ENCODE assay signal across 27 mouse cellular contexts in genomic region chrX:157276581-157276980, GRCm38 (mm10).
"Had no signal": no experiment of that assay in that cellular context is flagged by ENCODE, and none has a peak within 500 bp of the region (broad histone marks: within the 10 kb centered on the region; RNA-seq: fewer than 3 reads in every experiment).

No protein-coding gene starts in this region.

- H3K9ac ChIP-seq: embryonic facial prominence, embryonic 12.5 days; embryonic facial prominence, embryonic 13.5 days; embryonic facial prominence, embryonic 15.5 days; forebrain, embryonic 12.5 days; forebrain, embryonic 13.5 days; forebrain, embryonic 15.5 days; forebrain, postnatal 0 days had no signal

- H3K4me3 ChIP-seq: embryonic facial prominence, embryonic 10.5 days; embryonic facial prominence, embryonic 12.5 days; embryonic facial prominence, embryonic 13.5 days; embryonic facial prominence, embryonic 15.5 days; erythroblast, embryonic 14.5 days; forebrain, embryonic 10.5 days; forebrain, embryonic 12.5 days; forebrain, embryonic 13.5 days; forebrain, embryonic 15.5 days; gastrocnemius, adult 2 months; heart, adult 2 months had no signal

- H3K4me2 ChIP-seq: embryonic facial prominence, embryonic 12.5 days; embryonic facial prominence, embryonic 13.5 days; embryonic facial prominence, embryonic 15.5 days; forebrain, embryonic 12.5 days; forebrain, embryonic 13.5 days; forebrain, embryonic 15.5 days had no signal

- H3K27ac ChIP-seq: embryonic facial prominence, embryonic 10.5 days; embryonic facial prominence, embryonic 12.5 days; embryonic facial prominence, embryonic 13.5 days; embryonic facial prominence, embryonic 15.5 days; forebrain, embryonic 10.5 days; forebrain, embryonic 12.5 days; forebrain, embryonic 13.5 days; forebrain, embryonic 15.5 days; gastrocnemius, adult 2 months; heart, adult 2 months had no signal

- H3K9me3 ChIP-seq: embryonic facial prominence, embryonic 10.5 days; embryonic facial prominence, embryonic 12.5 days; embryonic facial prominence, embryonic 13.5 days; embryonic facial prominence, embryonic 15.5 days; forebrain, embryonic 10.5 days; forebrain, embryonic 12.5 days; forebrain, embryonic 13.5 days; forebrain, embryonic 15.5 days had no signal

- H3K27me3 ChIP-seq: embryonic facial prominence, embryonic 12.5 days; embryonic facial prominence, embryonic 15.5 days; forebrain, embryonic 12.5 days; forebrain, embryonic 13.5 days; forebrain, embryonic 15.5 days had no signal

- H3K36me3 ChIP-seq: embryonic facial prominence, embryonic 10.5 days; embryonic facial prominence, embryonic 12.5 days; embryonic facial prominence, embryonic 13.5 days; embryonic facial prominence, embryonic 15.5 days; forebrain, embryonic 10.5 days; forebrain, embryonic 12.5 days; forebrain, embryonic 15.5 days had no signal

- ATAC-seq: forebrain, embryonic 13.5 days; forebrain, embryonic 14.5 days; forebrain, embryonic 15.5 days; forebrain, embryonic 16.5 days; forebrain, postnatal 0 days had no signal

- DNase-seq: cerebellum, adult 9-10 months; cerebellum, adult 9-11 months; cerebellum, postnatal 10 days; cerebellum, postnatal 14 days; cerebellum, postnatal 25 days; cerebellum, postnatal 36 days; embryo, embryonic 11 days; forebrain, postnatal 0 days; gastrocnemius, adult 2 months; gastrocnemius, postnatal 10 days; gastrocnemius, postnatal 14 days; gastrocnemius, postnatal 25 days; gastrocnemius, postnatal 36 days; heart, adult 11 months; heart, adult 18-20 months; heart, adult 2 months had no signal

- H3K4me1 ChIP-seq: embryonic facial prominence, embryonic 10.5 days; embryonic facial prominence, embryonic 12.5 days; embryonic facial prominence, embryonic 13.5 days; embryonic facial prominence, embryonic 15.5 days; forebrain, embryonic 10.5 days; forebrain, embryonic 12.5 days; forebrain, embryonic 13.5 days; forebrain, embryonic 15.5 days had no signal
